ENCODE assay signal across 28 mouse cellular contexts in the genomic region with DNA sequence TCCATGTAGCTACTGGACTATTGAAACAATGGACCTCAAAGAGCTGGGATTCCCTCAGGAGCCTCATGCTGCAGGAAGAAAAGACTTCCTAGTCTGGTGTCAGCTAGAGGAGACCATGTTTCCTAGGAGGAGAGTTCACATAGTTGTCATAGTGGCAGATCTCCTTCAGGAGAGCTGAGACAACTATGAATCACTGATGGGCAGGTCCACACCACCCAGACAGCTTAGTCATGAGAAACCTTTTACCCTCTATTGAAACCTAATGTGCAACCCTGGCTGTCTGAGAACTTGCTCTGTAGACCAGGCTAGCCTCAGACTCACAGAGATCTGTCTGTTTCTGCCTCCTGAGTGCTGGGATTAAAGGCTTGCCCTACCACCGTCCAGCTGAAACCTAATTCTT.
"Had no signal": no experiment of that assay in that cellular context is flagged by ENCODE, and none has a peak within 500 bp of the region (broad histone marks: within the 10 kb centered on the region; RNA-seq: fewer than 3 reads in every experiment).

No protein-coding gene starts in this region.

- H3K27ac ChIP-seq: embryonic facial prominence, embryonic 10.5 days; embryonic facial prominence, embryonic 12.5 days; embryonic facial prominence, embryonic 13.5 days; embryonic facial prominence, embryonic 15.5 days; forebrain, embryonic 10.5 days; forebrain, embryonic 12.5 days; forebrain, embryonic 13.5 days; forebrain, embryonic 15.5 days; gastrocnemius, adult 2 months; heart, adult 2 months had no signal

- H3K4me3 ChIP-seq: embryonic facial prominence, embryonic 10.5 days; embryonic facial prominence, embryonic 12.5 days; embryonic facial prominence, embryonic 13.5 days; embryonic facial prominence, embryonic 15.5 days; erythroblast, embryonic 14.5 days; forebrain, embryonic 10.5 days; forebrain, embryonic 12.5 days; forebrain, embryonic 13.5 days; forebrain, embryonic 15.5 days; gastrocnemius, adult 2 months; heart, adult 2 months had no signal

- H3K9me3 ChIP-seq: embryonic facial prominence, embryonic 10.5 days; embryonic facial prominence, embryonic 12.5 days; embryonic facial prominence, embryonic 13.5 days; embryonic facial prominence, embryonic 15.5 days; forebrain, embryonic 10.5 days; forebrain, embryonic 12.5 days; forebrain, embryonic 13.5 days; forebrain, embryonic 15.5 days had no signal

- DNase-seq: cerebellum, adult 8-10 months; cerebellum, adult 9-10 months; cerebellum, adult 9-11 months; cerebellum, postnatal 10 days; cerebellum, postnatal 14 days; cerebellum, postnatal 25 days; cerebellum, postnatal 36 days; embryo, embryonic 11 days; forebrain, postnatal 0 days; gastrocnemius, adult 2 months; gastrocnemius, postnatal 10 days; gastrocnemius, postnatal 14 days; gastrocnemius, postnatal 25 days; gastrocnemius, postnatal 36 days; heart, adult 11 months; heart, adult 18-20 months; heart, adult 2 months had no signal

- H3K36me3 ChIP-seq: embryonic facial prominence, embryonic 10.5 days; embryonic facial prominence, embryonic 12.5 days; embryonic facial prominence, embryonic 13.5 days; embryonic facial prominence, embryonic 15.5 days; forebrain, embryonic 10.5 days; forebrain, embryonic 12.5 days; forebrain, embryonic 15.5 days had no signal

- H3K27me3 ChIP-seq: embryonic facial prominence, embryonic 12.5 days; embryonic facial prominence, embryonic 13.5 days; embryonic facial prominence, embryonic 15.5 days; forebrain, embryonic 12.5 days; forebrain, embryonic 13.5 days; forebrain, embryonic 15.5 days had no signal

- ATAC-seq: forebrain, embryonic 13.5 days; forebrain, embryonic 14.5 days; forebrain, embryonic 15.5 days; forebrain, embryonic 16.5 days; forebrain, postnatal 0 days had no signal

- H3K4me1 ChIP-seq: embryonic facial prominence, embryonic 12.5 days; forebrain, embryonic 10.5 days; forebrain, embryonic 12.5 days had no signal

- H3K4me2 ChIP-seq: embryonic facial prominence, embryonic 12.5 days; embryonic facial prominence, embryonic 13.5 days; embryonic facial prominence, embryonic 15.5 days; forebrain, embryonic 12.5 days; forebrain, embryonic 13.5 days; forebrain, embryonic 15.5 days had no signal

- H3K9ac ChIP-seq: embryonic facial prominence, embryonic 12.5 days; embryonic facial prominence, embryonic 13.5 days; embryonic facial prominence, embryonic 15.5 days; forebrain, embryonic 12.5 days; forebrain, embryonic 13.5 days; forebrain, embryonic 15.5 days; forebrain, postnatal 0 days had no signal
